Mouse (Mus musculus): Measurements from ENCODE around the gene Olfr1297. TPM values are rescaled to one million over a fixed set of nuclear protein-coding genes. Genes with fewer than 3 reads are reported as not detected.

Olfr1297 gene
- total and polyA plus RNA-seq, 3 experiments, result not detected

DNA sequence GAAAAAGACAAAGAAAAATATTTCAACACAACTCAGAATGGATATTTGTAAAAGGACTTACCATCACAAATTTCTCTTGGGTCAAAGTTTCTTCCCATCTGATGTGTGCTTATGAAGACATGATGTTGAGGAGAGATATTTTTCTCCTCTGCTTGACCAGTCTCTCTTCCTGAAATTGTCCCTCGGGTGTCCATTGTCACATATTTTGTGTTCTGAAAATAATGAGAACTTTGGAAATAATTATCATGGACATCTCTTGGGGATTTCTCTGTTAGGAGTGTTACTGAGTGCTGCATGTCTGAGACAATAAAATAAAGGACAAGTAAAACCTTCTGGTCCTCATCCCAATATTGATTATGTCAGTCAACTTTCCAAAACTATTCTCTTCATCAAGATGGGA, 22.8 kb upstream of the Olfr1297 start, which contains the start of gene Olfr1298:
Olfr1298 (minus strand) TSS at position 101 of the 400 bp plus-strand sequence.
- no peak for DNase-seq (ENCODE audit: extremely low read depth)
- peaks cover 3% of the 10 kb centered on the region for H3K9me3 ChIP-seq (replicated peaks; ENCODE audit: low read length)
- in situ Hi-C loops (cut with MboI; ENCODE audit: low pct_ligation_motif_present, low pct_unique_long_range_greater_than_20kb, low sequenced_read_pairs), result no loop called here
- H3K27ac ChIP-seq (ENCODE audit: insufficient read depth, low read depth), result no peak within 1 kb of the TSS
- H3K79me2 ChIP-seq (replicated peaks; ENCODE audit: control insufficient read depth, extremely low read depth, insufficient read depth, poor library complexity, severe bottlenecking), result no peaks in the 10 kb centered on the region
- no peaks in the 10 kb centered on the region for H3K27me3 ChIP-seq (replicated peaks)
- dilution Hi-C loops (cut with MboI; ENCODE audit: extremely low pct_ligation_motif_present, extremely low pct_unique_long_range_greater_than_20kb, low sequenced_read_pairs), result no loop called here
- H3K4me3 ChIP-seq (replicated peaks in 1 of 3; ENCODE audit: low read depth in 2 of 3, low read length in 2 of 3, poor library complexity in 1 of 3), result no peak within 1 kb of the TSS
- no peaks in the 10 kb centered on the region for H3K36me3 ChIP-seq (replicated peaks in 1 of 2; ENCODE audit: control insufficient read depth in 1 of 2, insufficient read depth in 1 of 2, low read length in 1 of 2)
- H3K4me1 ChIP-seq (ENCODE audit: control insufficient read depth in 1 of 2, insufficient read depth in 2 of 2), result no peaks in the 10 kb centered on the region
- TF ChIP-seq IRF4 (IDR thresholded peaks at IDR 0.05; ENCODE audit: low read depth, low read length), result no peak
- no peak for TF ChIP-seq CTCF (conservative IDR thresholded peaks at IDR 0.05 in 1 of 2, IDR thresholded peaks at IDR 0.05 in 1 of 2; ENCODE audit: low read depth in 2 of 2, low read length in 2 of 2)
- TF ChIP-seq NELFE (IDR thresholded peaks at IDR 0.05; ENCODE audit: low read depth, low read length), result no peak
- TF ChIP-seq MXI1 (IDR thresholded peaks at IDR 0.05; ENCODE audit: low read depth, low read length), result no peak
- TF ChIP-seq E2F4 (IDR thresholded peaks at IDR 0.05; ENCODE audit: insufficient replicate concordance, low read depth, low read length), result no peak
- no peak for TF ChIP-seq EP300 (IDR thresholded peaks at IDR 0.05; ENCODE audit: low read length)
- no peak for TF ChIP-seq ZKSCAN1 (IDR thresholded peaks at IDR 0.05; ENCODE audit: borderline replicate concordance, low read depth, low read length)
- no peak for TF ChIP-seq MYC (IDR thresholded peaks at IDR 0.05; ENCODE audit: low read depth, low read length)
- TF ChIP-seq BHLHE40 (IDR thresholded peaks at IDR 0.05; ENCODE audit: low read depth, low read length), result no peak
- TF ChIP-seq ZMIZ1 (IDR thresholded peaks at IDR 0.05; ENCODE audit: low read depth, low read length), result no peak
- no peak for TF ChIP-seq SIN3A (IDR thresholded peaks at IDR 0.05; ENCODE audit: low read length)
- TF ChIP-seq CHD2 (IDR thresholded peaks at IDR 0.05; ENCODE audit: low read length), result no peak
- TF ChIP-seq CHD1 (IDR thresholded peaks at IDR 0.05; ENCODE audit: low read depth, low read length), result no peak
- TF ChIP-seq RCOR1 (conservative IDR thresholded peaks at IDR 0.05; ENCODE audit: low read depth, low read length), result no peak
- TF ChIP-seq TCF12 (IDR thresholded peaks at IDR 0.05; ENCODE audit: low read depth, low read length), result no peak
- no peak for TF ChIP-seq NRF1 (IDR thresholded peaks at IDR 0.05; ENCODE audit: low read depth, low read length)
- no peak for TF ChIP-seq USF1 (IDR thresholded peaks at IDR 0.05; ENCODE audit: low read depth, low read length)
- no peak within 1 kb of the TSS for H3K4me2 ChIP-seq (ENCODE audit: insufficient read depth, low read depth, poor library complexity, severe bottlenecking)
- no peak within 1 kb of the TSS for H3K9ac ChIP-seq (ENCODE audit: insufficient read depth, low read depth)

DNA sequence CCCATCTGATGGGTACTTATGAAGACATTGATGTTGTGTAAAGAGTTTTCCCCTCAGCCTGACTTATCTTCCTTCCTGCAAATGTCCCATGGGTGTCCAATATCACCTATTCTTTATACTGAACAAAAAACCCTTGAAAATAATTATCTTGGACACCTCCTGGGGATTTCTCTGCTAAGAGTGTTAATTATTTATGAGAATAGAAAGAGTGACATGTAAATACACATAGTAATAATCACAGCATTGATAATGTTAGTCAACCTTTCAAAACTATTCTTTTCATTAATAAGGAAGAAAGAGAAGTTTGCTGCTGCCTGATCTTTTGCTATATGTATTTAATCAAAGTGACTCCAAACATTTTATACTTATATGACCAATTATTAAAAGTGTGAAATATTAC, 56.7 kb downstream of the Olfr1297 start, which contains the start of gene Olfr1295:
Olfr1295 (minus strand) TSS at position 101 of the 400 bp plus-strand sequence.
- no peaks in the 10 kb centered on the region for H3K36me3 ChIP-seq (replicated peaks in 1 of 2; ENCODE audit: control insufficient read depth in 1 of 2, insufficient read depth in 1 of 2, low read length in 1 of 2)
- H3K27me3 ChIP-seq (replicated peaks), result no peaks in the 10 kb centered on the region
- TF ChIP-seq ELF1 (IDR thresholded peaks at IDR 0.05; ENCODE audit: low read depth, low read length) (no peak), POLR2A (IDR thresholded peaks at IDR 0.05; ENCODE audit: low read depth, low read length) (no peak), MAX (IDR thresholded peaks at IDR 0.05; ENCODE audit: low read length) (no peak), MAFK (IDR thresholded peaks at IDR 0.05; ENCODE audit: insufficient replicate concordance, low read length) (no peak), CHD2 (IDR thresholded peaks at IDR 0.05; ENCODE audit: low read length) (no peak), ETS1 (conservative IDR thresholded peaks at IDR 0.05; ENCODE audit: low read depth, low read length) (no peak), SIN3A (IDR thresholded peaks at IDR 0.05; ENCODE audit: low read length) (no peak), MAZ (IDR thresholded peaks at IDR 0.05; ENCODE audit: low read depth, low read length) (no peak), MEF2A (IDR thresholded peaks at IDR 0.05; ENCODE audit: borderline replicate concordance, low read depth, low read length) (no peak), ZC3H11A (IDR thresholded peaks at IDR 0.05; ENCODE audit: low read depth, low read length) (no peak), USF1 (IDR thresholded peaks at IDR 0.05; ENCODE audit: low read depth, low read length) (no peak), NRF1 (IDR thresholded peaks at IDR 0.05; ENCODE audit: low read depth, low read length) (no peak), UBTF (IDR thresholded peaks at IDR 0.05; ENCODE audit: low read depth, low read length) (no peak), RAD21 (IDR thresholded peaks at IDR 0.05; ENCODE audit: low read depth, low read length) (no peak), KAT2A (IDR thresholded peaks at IDR 0.05; ENCODE audit: insufficient replicate concordance, low read length) (no peak)
- H3K4me3 ChIP-seq (replicated peaks in 1 of 3; ENCODE audit: low read depth in 2 of 3, low read length in 2 of 3, poor library complexity in 1 of 3), result no peak within 1 kb of the TSS
- no peak within 1 kb of the TSS for H3K4me2 ChIP-seq (ENCODE audit: insufficient read depth, low read depth, poor library complexity, severe bottlenecking)
- H3K79me2 ChIP-seq (replicated peaks; ENCODE audit: control insufficient read depth, extremely low read depth, insufficient read depth, poor library complexity, severe bottlenecking), result no peaks in the 10 kb centered on the region
- in situ Hi-C loops (cut with MboI; ENCODE audit: low pct_ligation_motif_present, low pct_unique_long_range_greater_than_20kb, low sequenced_read_pairs) (no loop called here), dilution Hi-C loops (cut with MboI; ENCODE audit: extremely low pct_ligation_motif_present, extremely low pct_unique_long_range_greater_than_20kb, low sequenced_read_pairs) (no loop called here)
- no peaks in the 10 kb centered on the region for H3K4me1 ChIP-seq (ENCODE audit: control insufficient read depth in 1 of 2, insufficient read depth in 2 of 2)
- no peak within 1 kb of the TSS for H3K9ac ChIP-seq (ENCODE audit: insufficient read depth, low read depth)
- peaks cover 6% of the 10 kb centered on the region for H3K9me3 ChIP-seq (replicated peaks; ENCODE audit: low read length)
- no peak for DNase-seq (ENCODE audit: extremely low read depth)
- H3K27ac ChIP-seq (ENCODE audit: insufficient read depth, low read depth), result no peak within 1 kb of the TSS
